Mouse (Mus musculus) liver, embryonic 16.5 days (tissue): ENCODE measurements around the gene Slc22a14. TPM values are rescaled to one million over a fixed set of nuclear protein-coding genes. Genes with fewer than 3 reads are reported as not detected.

ENCODE experiments used
- ATAC-seq: fragments of 200-750 bp; cut with Nextera tagmentation; 2 replicates; pipeline ENCODE4 v1.8.0; 2017; ENCODE audit warnings: low read depth, mild to moderate bottlenecking, moderate number of reproducible peaks, moderate library complexity
- H3K27ac ChIP-seq: fragments of 300-500 bp; sonication (generic); 2 replicates; pipeline ENCODE4 v1.5.1; 2014; ENCODE audit warnings: mild to moderate bottlenecking, low read length
- H3K27me3 ChIP-seq: fragments of 300-500 bp; sonication (generic); 2 replicates; pipeline ENCODE4 v1.6.1; 2014; ENCODE audit warnings: low read depth, low read length, mixed read lengths; ENCODE audit not compliant: control insufficient read depth, insufficient read depth
- H3K36me3 ChIP-seq: fragments of 300-500 bp; sonication (generic); 2 replicates; pipeline ENCODE4 v1.6.1; 2014; ENCODE audit warnings: mild to moderate bottlenecking; ENCODE audit not compliant: control insufficient read depth, insufficient read depth
- H3K4me1 ChIP-seq: fragments of 300-500 bp; sonication (generic); 2 replicates; pipeline ENCODE4 v1.6.1; 2014; ENCODE audit warnings: low read depth, low read length, mixed read lengths; ENCODE audit not compliant: control insufficient read depth
- H3K4me2 ChIP-seq: fragments of 300-500 bp; sonication (generic); 2 replicates; pipeline ENCODE4 v1.6.1; 2014; ENCODE audit warnings: low read depth, low read length, mixed read lengths
- H3K4me3 ChIP-seq: fragments of 300-500 bp; sonication (generic); 2 replicates; pipeline ENCODE4 v1.5.1; 2014; ENCODE audit warnings: low read depth, mild to moderate bottlenecking, low read length
- H3K9ac ChIP-seq: fragments of 300-500 bp; sonication (generic); 2 replicates; pipeline ENCODE4 v1.6.1; 2014; ENCODE audit warnings: low read depth, low read length
- H3K9me3 ChIP-seq: fragments of 300-500 bp; sonication (generic); replicated peaks from 2 replicates; pipeline ENCODE4 v1.6.1; 2016; ENCODE audit warnings: low read length; ENCODE audit not compliant: control insufficient read depth
- WGBS: fragments of 180-500 bp; shearing (Covaris S2); extraction: QIAGEN DNeasy Blood & Tissue Kit; methylation state at CpG from one replicate; pipeline ENCODE4 v1.1.7; 2014; ENCODE audit not compliant: insufficient replicate concordance; 5-methylcytosine and 5-hydroxymethylcytosine counted together
- polyA plus RNA-seq: library from polyadenylated mRNA; unstranded; fragments of >200 nt; fragmentation: Nextera tagmentation; extraction: Ambion mirVana; gene quantifications from 2 replicates; pipeline ENCODE4 v1.2.1, GENCODE M21; 2015

Slc22a14 gene
- polyA plus RNA-seq, 1 experiment from 2014 or later = not detected

DNA sequence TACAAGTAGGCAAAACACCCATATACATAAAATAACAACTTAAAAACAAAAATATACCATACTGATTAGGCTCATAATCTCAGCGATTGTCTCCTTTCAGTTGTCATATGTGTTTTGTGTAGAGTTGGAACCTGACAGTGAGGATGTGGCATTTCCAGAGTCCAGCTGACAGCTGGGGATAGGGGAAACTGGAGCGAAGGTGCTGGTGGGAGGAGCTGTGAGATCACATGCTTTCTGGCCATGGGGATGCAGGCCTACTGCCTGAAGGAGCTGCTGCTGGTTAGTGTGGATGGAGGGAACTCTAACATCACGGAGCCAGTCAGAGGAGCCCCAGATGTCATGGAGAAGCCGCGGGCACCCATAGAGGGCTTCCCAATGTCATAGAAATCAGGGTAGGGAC is 159.6 kb downstream of the Slc22a14 start:
- H3K36me3 ChIP-seq = no peaks in the 10 kb centered on the region
- ATAC-seq = no peak

DNA sequence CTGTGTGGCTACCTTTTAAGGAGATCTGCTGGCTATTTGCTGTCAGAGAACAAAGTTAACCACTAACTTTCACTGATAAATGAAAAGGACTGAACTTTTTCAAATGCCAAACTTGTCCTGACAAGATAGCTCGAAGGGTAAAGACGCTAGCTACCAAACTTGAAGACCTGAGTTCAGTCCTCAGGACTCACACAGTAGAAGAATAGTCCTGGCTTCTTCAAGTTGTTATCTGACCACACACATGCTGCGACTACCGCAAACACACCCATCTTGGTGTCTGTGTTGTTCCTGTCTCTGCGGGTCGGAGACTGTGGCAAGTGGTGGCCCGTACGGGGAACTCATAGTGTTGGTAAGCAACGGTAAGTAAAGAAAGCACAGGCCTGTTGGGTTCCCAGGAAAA is 161.7 kb downstream of the Slc22a14 start:
- ATAC-seq = peak; percentile 35
- 71% methylated on average over 9 of the region's 9 CpGs for WGBS
- Histone ChIP-seq H3K9me3 (no peaks in the 10 kb centered on the region), H3K9ac (no peak overlapping the region), H3K4me3 (no peak overlapping the region), H3K27me3 (no peaks in the 10 kb centered on the region), H3K27ac (no peak overlapping the region), H3K36me3 (no peaks in the 10 kb centered on the region), H3K4me1 (0 out of 2 replicates have a peak, but pooled peaks cover 2% of the 10 kb centered on the region), H3K4me2 (no peak overlapping the region)

More for the DNA sequence above, 159.6 kb downstream of the Slc22a14 start:
- Histone ChIP-seq H3K4me2 (no peak overlapping the region), H3K4me3 (no peak overlapping the region), H3K27ac (no peak overlapping the region), H3K9me3 (no peaks in the 10 kb centered on the region), H3K9ac (no peak overlapping the region), H3K4me1 (no peaks in the 10 kb centered on the region), H3K27me3 (no peaks in the 10 kb centered on the region)
- WGBS = 71% methylated on average over 5 of the region's 5 CpGs

GRCm38 (mm10) chr9:119201653-119202052 is 163.7 kb downstream of the Slc22a14 start:
- no peak overlapping the region for H3K27ac ChIP-seq
- H3K9me3 ChIP-seq = no peaks in the 10 kb centered on the region
- 0 out of 2 replicates have a peak, but pooled peaks cover 2% of the 10 kb centered on the region for H3K4me1 ChIP-seq
- H3K36me3 ChIP-seq = no peaks in the 10 kb centered on the region
- no peak overlapping the region for H3K9ac ChIP-seq
- WGBS = 63% methylated on average over 5 of the region's 5 CpGs
- H3K4me3 ChIP-seq = no peak overlapping the region
- ATAC-seq = no peak
- H3K27me3 ChIP-seq = no peaks in the 10 kb centered on the region
- no peak overlapping the region for H3K4me2 ChIP-seq

DNA sequence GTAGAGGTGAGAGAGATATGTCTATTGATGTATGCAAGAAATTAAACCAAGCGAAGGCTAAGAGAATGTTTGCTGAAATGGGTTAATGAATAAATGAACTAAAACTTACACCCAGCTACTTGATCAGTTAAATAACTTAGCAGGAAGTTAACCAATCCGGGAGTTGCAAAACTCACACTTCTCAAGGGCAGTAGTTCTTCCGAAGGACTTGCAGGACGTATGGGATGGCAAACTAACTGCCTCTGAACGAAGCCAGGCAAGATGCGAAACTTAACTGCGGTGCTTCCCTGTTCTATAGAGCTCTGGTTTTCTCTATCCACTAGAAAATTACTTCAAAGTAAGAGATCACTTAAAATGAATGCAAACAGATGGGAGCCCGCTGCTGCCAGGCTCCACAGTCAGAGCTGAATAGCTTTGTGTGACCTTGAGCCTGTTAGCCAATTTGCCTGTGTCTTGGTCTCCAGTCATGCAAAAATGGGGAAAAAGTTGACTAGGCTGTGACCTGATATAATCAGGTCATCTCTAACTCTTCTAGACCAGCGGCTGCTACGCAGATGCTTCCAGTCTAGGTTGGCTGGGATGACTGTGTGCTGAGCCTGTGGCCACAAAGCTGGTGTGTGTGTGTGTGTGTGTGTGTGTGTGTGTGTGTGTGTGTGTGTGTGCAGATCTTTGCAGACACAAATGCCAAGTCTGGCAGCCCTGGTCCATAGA is 166.0 kb downstream of the Slc22a14 start:
- Histone ChIP-seq H3K9me3 (no peaks in the 10 kb centered on the region), H3K27me3 (no peaks in the 10 kb centered on the region), H3K36me3 (no peaks in the 10 kb centered on the region), H3K4me1 (0 out of 2 replicates have a peak, but pooled peaks cover 2% of the 10 kb centered on the region), H3K27ac (no peak overlapping the region), H3K9ac (no peak overlapping the region), H3K4me2 (no peak overlapping the region), H3K4me3 (no peak overlapping the region)
- WGBS = 56% methylated on average over 10 of the region's 10 CpGs
- no peak for ATAC-seq

GRCm38 (mm10) chr9:119192202-119192990 is 173.0 kb downstream of the Slc22a14 start:
- WGBS = 37% methylated on average over 11 of the region's 11 CpGs
- no peaks in the 10 kb centered on the region for H3K4me1 ChIP-seq
- H3K4me3 ChIP-seq = no peak overlapping the region
- peak; percentile 71 for ATAC-seq
- no peak overlapping the region for H3K4me2 ChIP-seq
- H3K27ac ChIP-seq = no peak overlapping the region
- H3K9me3 ChIP-seq = no peaks in the 10 kb centered on the region
- no peaks in the 10 kb centered on the region for H3K36me3 ChIP-seq
- H3K27me3 ChIP-seq = no peaks in the 10 kb centered on the region
- H3K9ac ChIP-seq = no peak overlapping the region

- Histone ChIP-seq H3K9me3 (no peaks in the 10 kb centered on the region), H3K27me3 (no peaks in the 10 kb centered on the region), H3K4me3 (no peak overlapping the region), H3K4me1 (no peaks in the 10 kb centered on the region), H3K36me3 (no peaks in the 10 kb centered on the region), H3K27ac (no peak overlapping the region), H3K4me2 (no peak overlapping the region), H3K9ac (no peak overlapping the region)
- ATAC-seq = no peak
- WGBS = 30% methylated on average over 3 of the region's 3 CpGs
These were observed 184.1 kb downstream of the Slc22a14 start for GRCm38 (mm10) chr9:119181241-119181728.

GRCm38 (mm10) chr9:119179292-119179691 is 186.1 kb downstream of the Slc22a14 start:
- ATAC-seq = no peak
- no peaks in the 10 kb centered on the region for H3K36me3 ChIP-seq
- H3K9ac ChIP-seq = no peak overlapping the region
- H3K4me3 ChIP-seq = no peak overlapping the region
- no peak overlapping the region for H3K27ac ChIP-seq
- no peaks in the 10 kb centered on the region for H3K27me3 ChIP-seq
- WGBS = 71% methylated on average over 11 of the region's 11 CpGs
- H3K4me1 ChIP-seq = no peaks in the 10 kb centered on the region
- H3K4me2 ChIP-seq = no peak overlapping the region
- H3K9me3 ChIP-seq = no peaks in the 10 kb centered on the region

GRCm38 (mm10) chr9:119167608-119168007 is 197.7 kb downstream of the Slc22a14 start:
- H3K4me1 ChIP-seq = no peaks in the 10 kb centered on the region; the same call in 1 of the 2 replicates
- no peak overlapping the region for H3K4me2 ChIP-seq
- ATAC-seq = no peak
- H3K36me3 ChIP-seq = no peaks in the 10 kb centered on the region
- no peak overlapping the region for H3K4me3 ChIP-seq
- no peaks in the 10 kb centered on the region for H3K27me3 ChIP-seq
- 79% methylated on average over 2 of the region's 2 CpGs for WGBS
- no peak overlapping the region for H3K9ac ChIP-seq
- no peaks in the 10 kb centered on the region for H3K9me3 ChIP-seq
- H3K27ac ChIP-seq = no peak overlapping the region

DNA sequence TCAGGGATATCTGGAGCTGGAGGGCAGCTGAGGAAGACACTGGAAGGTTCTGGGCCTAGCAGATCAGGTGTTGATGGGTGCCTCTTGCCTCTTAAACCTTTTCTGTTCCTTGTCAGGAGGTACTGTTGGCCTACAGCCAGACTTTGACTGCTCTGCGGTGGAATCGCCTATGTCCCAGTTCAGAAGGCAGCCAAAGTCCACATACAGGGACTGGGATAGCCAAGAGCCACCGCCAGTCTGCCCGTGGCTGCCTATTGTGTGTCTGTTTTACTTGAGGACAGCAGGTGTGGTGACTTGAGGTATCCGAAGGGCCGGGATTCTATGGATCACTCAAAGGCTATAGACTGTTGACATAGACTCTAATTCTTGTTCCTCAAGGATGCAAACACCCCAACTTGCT is 199.8 kb downstream of the Slc22a14 start:
- no peaks in the 10 kb centered on the region for H3K36me3 ChIP-seq
- peak overlapping the region; percentile 79 for H3K27ac ChIP-seq
- no peak overlapping the region for H3K9ac ChIP-seq
- H3K27me3 ChIP-seq = no peaks in the 10 kb centered on the region
- H3K9me3 ChIP-seq = no peaks in the 10 kb centered on the region
- H3K4me3 ChIP-seq = no peak overlapping the region
- H3K4me1 ChIP-seq = no peaks in the 10 kb centered on the region; the same call in 1 of the 2 replicates
- H3K4me2 ChIP-seq = no peak overlapping the region
- ATAC-seq = peak; percentile 50
- 59% methylated on average over 6 of the region's 6 CpGs for WGBS
